Mouse (Mus musculus) forebrain, embryonic 11.5 days (tissue): ENCODE results near the gene Tomm40l. TPM values are rescaled to one million over a fixed set of nuclear protein-coding genes. Genes with fewer than 3 reads are reported as not detected.

Experiments used
- ATAC-seq: fragments of 200-750 bp; cut with Nextera tagmentation; replicated peaks from 2 replicates; pipeline ENCODE4 v1.8.0; 2017; ENCODE audit warnings: moderate TSS enrichment; ENCODE audit not compliant: low FRiP score
- DNase-seq: peaks from one replicate; pipeline ENCODE4 v3.0.0-alpha.2; 2017; ENCODE audit warnings: low spot score
- H3K27ac ChIP-seq: fragments of 300-500 bp; sonication (generic); 2 replicates; pipeline ENCODE4 v1.5.1; 2014; ENCODE audit warnings: low read depth, low read length
- H3K27me3 ChIP-seq: fragments of 300-500 bp; sonication (generic); 2 replicates; pipeline ENCODE4 v1.6.1; 2014; ENCODE audit warnings: mild to moderate bottlenecking, low read length, mixed read lengths; ENCODE audit not compliant: control insufficient read depth, insufficient read depth
- H3K36me3 ChIP-seq: fragments of 300-500 bp; sonication (generic); 2 replicates; pipeline ENCODE4 v1.6.1; 2014; ENCODE audit warnings: mild to moderate bottlenecking, low read length, moderate library complexity, mixed read lengths; ENCODE audit not compliant: control insufficient read depth, insufficient read depth
- H3K4me1 ChIP-seq: fragments of 300-500 bp; sonication (generic); replicated peaks from 2 replicates; pipeline ENCODE4 v1.6.1; 2014; ENCODE audit warnings: low read length, mixed read lengths; ENCODE audit not compliant: control insufficient read depth, insufficient read depth
- H3K4me2 ChIP-seq: fragments of 300-500 bp; sonication (generic); 2 replicates; pipeline ENCODE4 v1.6.1; 2014; ENCODE audit warnings: low read depth, mild to moderate bottlenecking, low read length, moderate library complexity, mixed read lengths; ENCODE audit not compliant: severe bottlenecking
- H3K4me3 ChIP-seq: fragments of 300-500 bp; sonication (generic); 2 replicates; pipeline ENCODE4 v1.5.1; 2014; ENCODE audit warnings: low read depth, low read length
- H3K9ac ChIP-seq: fragments of 300-500 bp; sonication (generic); 2 replicates; pipeline ENCODE4 v1.6.1; 2014; ENCODE audit warnings: low read length
- H3K9me3 ChIP-seq: fragments of 300-500 bp; sonication (generic); 2 replicates; pipeline ENCODE4 v1.6.1; 2016; ENCODE audit warnings: low read length, mixed read lengths; ENCODE audit not compliant: control insufficient read depth
- WGBS: fragments of 180-500 bp; shearing (Covaris S2); extraction: QIAGEN DNeasy Blood & Tissue Kit; methylation state at CpG from one replicate; pipeline ENCODE4 v1.1.7; 2014; 5-methylcytosine and 5-hydroxymethylcytosine counted together
- polyA plus RNA-seq: library from polyadenylated mRNA; unstranded; fragments of >200 nt; fragmentation: Nextera tagmentation; extraction: Ambion mirVana; gene quantifications from 2 replicates; pipeline ENCODE4 v1.2.1, GENCODE M21; 2014

Gene Tomm40l
- polyA plus RNA-seq, 1 experiment from 2014 or later: 31.6 TPM

- ATAC-seq: no peak
These were observed 30.1 kb upstream of the Tomm40l start for GRCm38 (mm10) chr1:171252415-171252814.

GRCm38 (mm10) chr1:171251594-171252324 lies 29.4 kb upstream of the Tomm40l start:
- DNase-seq (peak; percentile 65), ATAC-seq (no peak)
- WGBS: 6% methylated on average over 13 of the region's 13 CpGs
- Histone ChIP-seq H3K4me2 (peak overlapping the region; percentile 47), H3K36me3 (no peaks in the 10 kb centered on the region; the same call in 1 of the 2 replicates), H3K9me3 (no peaks in the 10 kb centered on the region), H3K4me1 (peaks cover 28% of the 10 kb centered on the region), H3K27ac (no peak overlapping the region), H3K27me3 (no peaks in the 10 kb centered on the region), H3K9ac (peak overlapping the region; percentile 30), H3K4me3 (peak overlapping the region; percentile 20; the same call in 1 of the 2 replicates)

More at GRCm38 (mm10) chr1:171252415-171252814, 30.1 kb upstream of the Tomm40l start:
- H3K4me1 ChIP-seq: peaks cover 27% of the 10 kb centered on the region
- peak overlapping the region; percentile 25; the same call in 1 of the 2 replicates for H3K27ac ChIP-seq
- H3K4me2 ChIP-seq: peak overlapping the region; percentile 47; the same call in 1 of the 2 replicates
- H3K9ac ChIP-seq: no peak overlapping the region; the same call in 1 of the 2 replicates
- H3K9me3 ChIP-seq: no peaks in the 10 kb centered on the region
- 46% methylated on average over 17 of the region's 17 CpGs for WGBS
- no peaks in the 10 kb centered on the region for H3K27me3 ChIP-seq
- H3K36me3 ChIP-seq: no peaks in the 10 kb centered on the region; the same call in 1 of the 2 replicates
- DNase-seq: no peak
- H3K4me3 ChIP-seq: no peak overlapping the region

- ATAC-seq: no peak
- Histone ChIP-seq H3K9me3 (no peaks in the 10 kb centered on the region), H3K9ac (peak within 1 kb of the TSS; percentile 30), H3K36me3 (no peaks in the 10 kb centered on the region), H3K27ac (no peak within 1 kb of the TSS), H3K4me2 (peak within 1 kb of the TSS; percentile 47), H3K4me1 (peaks cover 29% of the 10 kb centered on the region), H3K27me3 (no peaks in the 10 kb centered on the region), H3K4me3 (peak within 1 kb of the TSS; percentile 20)
- WGBS: 15% methylated on average over 26 of the region's 26 CpGs
- peak; percentile 65 for DNase-seq
These were observed 28.6 kb upstream of the Tomm40l start, which contains the start of gene Ndufs2 for GRCm38 (mm10) chr1:171250680-171251593. Ndufs2 (minus strand) TSS chr1:171251388.

GRCm38 (mm10) chr1:171249913-171250600 lies 27.7 kb upstream of the Tomm40l start, which contains the start of gene Adamts4:
Adamts4 (plus strand) TSS chr1:171250421.
- Histone ChIP-seq H3K9ac (peak within 1 kb of the TSS; percentile 30), H3K36me3 (no peaks in the 10 kb centered on the region), H3K4me3 (peak within 1 kb of the TSS; percentile 20), H3K27ac (no peak within 1 kb of the TSS), H3K4me1 (peaks cover 32% of the 10 kb centered on the region), H3K27me3 (no peaks in the 10 kb centered on the region), H3K9me3 (no peaks in the 10 kb centered on the region), H3K4me2 (peak within 1 kb of the TSS; percentile 47)
- 6% methylated on average over 4 of the region's 5 CpGs for WGBS
- no peak for ATAC-seq
- peak; percentile 65 for DNase-seq

- 42% methylated on average over 3 of the region's 3 CpGs for WGBS
- Histone ChIP-seq H3K36me3 (no peaks in the 10 kb centered on the region), H3K27ac (0 out of 2 replicates have a peak overlapping the region, but pooled peaks have one; percentile 37), H3K9me3 (no peaks in the 10 kb centered on the region), H3K9ac (no peak overlapping the region; the same call in 1 of the 2 replicates), H3K4me2 (no peak overlapping the region; the same call in 1 of the 2 replicates), H3K4me3 (no peak overlapping the region), H3K27me3 (no peaks in the 10 kb centered on the region), H3K4me1 (peaks cover 32% of the 10 kb centered on the region)
- ATAC-seq (no peak), DNase-seq (no peak)
These were observed 26.3 kb upstream of the Tomm40l start for GRCm38 (mm10) chr1:171248386-171249226.

- WGBS: 28% methylated on average over 4 of the region's 4 CpGs
- peak overlapping the region; percentile 8; the same call in 1 of the 2 replicates for H3K9ac ChIP-seq
- no peaks in the 10 kb centered on the region for H3K27me3 ChIP-seq
- H3K27ac ChIP-seq: peak overlapping the region; percentile 63
- H3K36me3 ChIP-seq: no peaks in the 10 kb centered on the region
- DNase-seq (no peak), ATAC-seq (no peak)
- H3K4me2 ChIP-seq: peak overlapping the region; percentile 50
- H3K4me1 ChIP-seq: peaks cover 32% of the 10 kb centered on the region
- no peak overlapping the region for H3K4me3 ChIP-seq
- H3K9me3 ChIP-seq: no peaks in the 10 kb centered on the region
These were observed 25.6 kb upstream of the Tomm40l start for GRCm38 (mm10) chr1:171247916-171248315.

GRCm38 (mm10) chr1:171247453-171247841 lies 25.1 kb upstream of the Tomm40l start:
- peak overlapping the region; percentile 92 for H3K9ac ChIP-seq

More at GRCm38 (mm10) chr1:171247453-171247841, 25.1 kb upstream of the Tomm40l start:
- H3K36me3 ChIP-seq: no peaks in the 10 kb centered on the region; the same call in 1 of the 2 replicates
- ATAC-seq (peak; percentile 11), DNase-seq (peak; percentile 57)
- H3K27ac ChIP-seq: peak overlapping the region; percentile 63
- peak overlapping the region; percentile 81 for H3K4me3 ChIP-seq
- 16% methylated on average over 13 of the region's 13 CpGs for WGBS
- H3K4me1 ChIP-seq: peaks cover 30% of the 10 kb centered on the region
- peak overlapping the region; percentile 50 for H3K4me2 ChIP-seq
- no peaks in the 10 kb centered on the region for H3K27me3 ChIP-seq
- H3K9me3 ChIP-seq: no peaks in the 10 kb centered on the region
